Mouse (Mus musculus) C2C12 (cell line): ENCODE measurements around the gene Bend5. TPM values are rescaled to one million over a fixed set of nuclear protein-coding genes. Genes with fewer than 3 reads are reported as not detected.

ENCODE experiments used
- H3K27me3 ChIP-seq: one replicate; pipeline ENCODE4 v1.6.1; 2011; ENCODE audit not compliant: control insufficient read depth, insufficient read depth, insufficient read length
- H3K36me3 ChIP-seq: one replicate; pipeline ENCODE4 v1.6.1; 2011; ENCODE audit not compliant: control insufficient read depth, insufficient read depth
- H3K4me3 ChIP-seq: one replicate; pipeline ENCODE4 v1.5.1; 2011; ENCODE audit warnings: mild to moderate bottlenecking, control low read depth; ENCODE audit not compliant: poor library complexity, insufficient read depth, severe bottlenecking
- H3K79me2 ChIP-seq: one replicate; pipeline ENCODE4 v1.6.1; 2011; ENCODE audit not compliant: control insufficient read depth, insufficient read depth
- H3K79me3 ChIP-seq: one replicate; pipeline ENCODE4 v1.6.1; 2011; ENCODE audit warnings: low read depth, control low read depth
- H3ac ChIP-seq: one replicate; pipeline ENCODE3; 2011; ENCODE audit warnings: low read depth; ENCODE audit not compliant: control insufficient read depth, insufficient read length
- CEBPB ChIP-seq: IDR thresholded peaks from one replicate; pipeline ENCODE4 v1.6.1; 2011; ENCODE audit warnings: low read depth, mild to moderate bottlenecking, control low read depth, moderate library complexity
- CTCF ChIP-seq: IDR thresholded peaks from one replicate; pipeline ENCODE4 v1.5.1; 2011; ENCODE audit not compliant: control insufficient read depth, insufficient read depth, insufficient read length
- FOSL1 ChIP-seq: IDR thresholded peaks from one replicate; pipeline ENCODE4 v1.8.0; 2011; ENCODE audit warnings: mild to moderate bottlenecking, low read length; ENCODE audit not compliant: poor library complexity, insufficient read depth, severe bottlenecking
- MAX ChIP-seq: IDR thresholded peaks from one replicate; pipeline ENCODE4 v1.6.1; 2011; ENCODE audit warnings: mild to moderate bottlenecking, control low read depth
- MYOD1 ChIP-seq: IDR thresholded peaks from one replicate; pipeline ENCODE4 v1.6.1; 2011; ENCODE audit warnings: low read depth; ENCODE audit not compliant: control insufficient read depth, insufficient read length
- MYOG ChIP-seq: IDR thresholded peaks from one replicate; pipeline ENCODE4 v1.6.1; 2011; ENCODE audit not compliant: control insufficient read depth, insufficient read length; ENCODE audit errors: extremely low read depth
- USF1 ChIP-seq: IDR thresholded peaks from one replicate; pipeline ENCODE4 v1.6.1; 2011; ENCODE audit warnings: low read depth, mild to moderate bottlenecking, control low read depth, moderate library complexity
- polyA plus RNA-seq: library from polyadenylated mRNA; unstranded; fragments of >200 nt; fragmentation: generic; extraction: Trizol; gene quantifications from one replicate; pipeline ENCODE4 v1.2.1, GENCODE M21; 2012; ENCODE audit warnings: missing spikeins

The Bend5 gene
- polyA plus RNA-seq, 1 experiment = not detected

DNA sequence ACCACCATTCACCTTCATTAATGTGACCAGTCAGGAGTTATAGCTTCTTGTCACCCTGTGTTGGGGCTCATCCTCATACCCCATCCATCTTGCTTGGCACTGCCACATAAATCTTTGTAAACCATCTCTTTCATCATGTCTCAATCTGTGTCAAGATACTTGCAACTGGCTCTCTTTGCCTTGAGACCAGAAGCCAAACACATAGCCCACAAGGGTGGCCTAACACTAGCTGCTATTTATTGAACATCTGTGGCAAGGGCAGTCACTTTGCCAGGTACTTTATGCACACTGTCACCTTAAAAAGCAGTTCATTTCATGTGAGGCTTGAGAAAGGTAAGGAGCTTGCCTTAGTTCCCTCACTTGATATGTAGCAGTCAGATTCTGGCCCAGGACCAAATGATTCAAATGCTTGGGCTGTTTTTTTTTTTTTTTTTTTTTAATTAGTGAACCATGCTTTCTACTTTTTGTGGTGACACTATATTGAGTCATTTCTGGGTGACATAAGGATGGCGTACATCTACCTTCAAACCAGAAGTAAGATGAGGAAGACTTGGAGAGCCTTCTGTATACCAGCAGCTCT lies 9.7 kb downstream of the Bend5 start:
- Histone ChIP-seq H3K79me3 (no peaks in the 10 kb centered on the region), H3ac (no peak overlapping the region), H3K27me3 (no peaks in the 10 kb centered on the region), H3K79me2 (no peaks in the 10 kb centered on the region), H3K36me3 (no peaks in the 10 kb centered on the region), H3K4me3 (no peak overlapping the region)
- TF ChIP-seq CEBPB = no peak
- TF ChIP-seq MAX = no peak
- no peak for TF ChIP-seq USF1
- TF ChIP-seq FOSL1 = no peak
- no peak for TF ChIP-seq CTCF
- TF ChIP-seq MYOD1 = no peak
- TF ChIP-seq MYOG = no peak

DNA sequence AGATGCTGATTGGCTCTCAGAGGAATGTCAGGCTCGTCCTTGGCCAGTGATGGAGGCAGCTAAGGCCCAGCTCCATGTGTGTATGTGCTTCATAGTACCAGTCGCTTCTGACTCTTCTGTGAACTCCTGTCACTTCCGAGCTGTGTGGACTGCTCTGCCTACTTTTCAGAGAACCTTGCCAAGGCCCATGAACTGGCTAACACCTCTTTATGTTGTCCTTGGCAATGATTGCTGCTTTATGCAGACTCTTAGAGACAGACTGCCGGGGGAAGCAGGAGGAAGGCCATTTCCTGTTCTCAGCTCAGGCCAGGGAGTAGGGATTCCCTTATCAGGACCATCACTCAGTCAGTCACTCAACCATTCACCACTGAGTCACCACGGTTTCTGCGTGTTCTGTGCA lies 10.4 kb downstream of the Bend5 start:
- no peaks in the 10 kb centered on the region for H3K79me2 ChIP-seq

DNA sequence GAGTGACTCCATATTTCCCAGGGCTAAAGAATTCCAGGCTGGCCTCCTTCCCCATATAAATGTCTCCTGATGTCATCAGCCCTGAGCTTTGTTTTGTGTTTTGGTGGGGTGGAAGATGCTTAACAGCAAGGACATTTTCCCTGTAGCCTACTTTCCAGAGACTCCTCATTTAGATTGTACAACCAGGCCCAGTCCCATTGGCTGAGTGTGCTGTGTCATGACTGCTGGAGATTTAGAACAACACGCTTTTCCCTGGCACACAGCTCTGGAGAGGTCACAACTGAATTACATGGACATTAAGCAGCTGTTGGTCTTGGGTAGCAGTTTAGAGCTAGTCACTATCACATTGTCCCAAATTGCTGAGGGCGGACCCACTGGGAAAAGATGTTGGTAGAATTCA lies 16.4 kb downstream of the Bend5 start:
- no peak overlapping the region for H3ac ChIP-seq
- TF ChIP-seq USF1 (no peak), FOSL1 (no peak), MYOD1 (no peak), CTCF (no peak), MYOG (no peak), CEBPB (no peak), MAX (no peak)
- no peaks in the 10 kb centered on the region for H3K79me3 ChIP-seq
- H3K4me3 ChIP-seq = no peak overlapping the region
- H3K27me3 ChIP-seq = no peaks in the 10 kb centered on the region
- H3K79me2 ChIP-seq = no peaks in the 10 kb centered on the region
- H3K36me3 ChIP-seq = no peaks in the 10 kb centered on the region

More for the DNA sequence above, 10.4 kb downstream of the Bend5 start:
- Histone ChIP-seq H3K79me3 (no peaks in the 10 kb centered on the region), H3K4me3 (no peak overlapping the region), H3K36me3 (no peaks in the 10 kb centered on the region), H3K27me3 (no peaks in the 10 kb centered on the region), H3ac (no peak overlapping the region)
- TF ChIP-seq MYOG (no peak), CEBPB (no peak), CTCF (no peak), MYOD1 (no peak), FOSL1 (no peak), MAX (no peak), USF1 (no peak)

DNA sequence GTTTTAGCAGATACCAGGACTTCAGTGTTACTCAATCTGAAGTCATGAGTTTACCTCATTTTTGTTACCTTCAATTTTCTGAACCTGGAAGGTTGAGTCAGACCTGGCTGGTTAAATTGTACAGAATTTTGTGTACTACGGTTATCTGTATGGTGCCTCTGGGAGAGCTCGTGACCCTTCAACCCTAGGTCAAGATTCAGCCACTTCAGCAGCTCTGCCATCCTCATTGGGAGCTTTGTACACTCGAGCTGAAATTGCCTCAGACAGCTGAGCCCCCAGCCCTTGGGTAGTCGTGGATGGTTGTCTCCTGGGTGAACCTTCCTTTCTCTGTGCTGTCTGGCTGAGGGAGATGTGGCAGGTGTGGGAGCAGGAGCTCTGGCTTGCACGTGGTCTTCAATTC lies 17.2 kb downstream of the Bend5 start:
- no peaks in the 10 kb centered on the region for H3K27me3 ChIP-seq
- H3ac ChIP-seq = no peak overlapping the region
- no peaks in the 10 kb centered on the region for H3K36me3 ChIP-seq
- TF ChIP-seq MAX (no peak), USF1 (no peak), FOSL1 (no peak), CEBPB (no peak), MYOG (no peak), MYOD1 (no peak), CTCF (no peak)
- H3K79me3 ChIP-seq = no peaks in the 10 kb centered on the region
- no peaks in the 10 kb centered on the region for H3K79me2 ChIP-seq
- H3K4me3 ChIP-seq = no peak overlapping the region

DNA sequence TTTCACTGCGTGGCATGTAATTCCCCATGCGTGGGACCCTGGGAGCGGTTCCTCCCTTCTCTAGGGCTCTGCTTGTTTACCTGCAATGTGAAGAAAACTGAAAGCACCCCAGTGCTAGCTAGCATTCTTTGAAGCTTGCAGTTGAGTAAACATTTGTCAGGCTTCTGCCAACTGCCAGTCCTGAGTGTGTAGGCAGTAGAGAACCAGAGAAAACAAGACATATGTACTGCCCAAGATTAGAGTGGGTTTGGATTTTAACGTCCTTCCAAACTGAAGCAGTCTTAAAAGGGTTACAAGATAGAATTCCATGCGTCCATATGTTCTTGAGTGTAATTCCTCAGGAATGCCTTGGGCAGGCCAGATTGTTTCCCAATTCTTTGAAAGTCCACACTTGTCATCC lies 17.6 kb downstream of the Bend5 start:
- Histone ChIP-seq H3K4me3 (no peak overlapping the region), H3ac (no peak overlapping the region), H3K79me2 (no peaks in the 10 kb centered on the region), H3K79me3 (no peaks in the 10 kb centered on the region), H3K27me3 (no peaks in the 10 kb centered on the region), H3K36me3 (no peaks in the 10 kb centered on the region)
- TF ChIP-seq MYOG (no peak), USF1 (no peak), CEBPB (no peak)

DNA sequence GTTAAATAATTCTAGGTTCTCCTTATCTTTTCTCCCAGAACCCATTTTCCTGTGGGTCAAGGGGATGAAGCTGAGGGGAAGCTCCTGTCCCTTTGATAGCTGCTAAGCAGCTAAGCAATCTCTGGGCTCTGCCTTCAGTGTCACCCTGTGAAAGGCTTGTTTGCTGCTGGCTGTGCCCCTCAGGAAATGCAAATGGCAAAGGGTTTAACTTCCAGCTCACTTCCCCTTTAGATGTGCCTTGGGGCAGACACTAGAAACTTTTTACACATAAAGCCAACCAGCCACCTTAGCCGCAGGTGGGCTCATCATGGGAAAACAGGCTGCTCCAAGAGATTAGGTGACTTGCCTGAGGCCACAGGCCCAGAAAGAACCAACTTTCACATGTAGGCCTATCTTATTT lies 26.9 kb downstream of the Bend5 start:
- no peaks in the 10 kb centered on the region for H3K79me3 ChIP-seq
- no peaks in the 10 kb centered on the region for H3K79me2 ChIP-seq
- no peak for TF ChIP-seq CEBPB
- TF ChIP-seq MAX = no peak
- TF ChIP-seq MYOD1 = no peak
- TF ChIP-seq CTCF = no peak
- no peak for TF ChIP-seq MYOG
- no peak overlapping the region for H3ac ChIP-seq
- H3K4me3 ChIP-seq = no peak overlapping the region
- H3K27me3 ChIP-seq = no peaks in the 10 kb centered on the region
- H3K36me3 ChIP-seq = no peaks in the 10 kb centered on the region
